Mouse (Mus musculus): ENCODE data around the gene Rpl19.

- TF ChIP-seq EP300 (IDR thresholded peaks at IDR 0.05; ENCODE audit: low read depth) (no peak), CTCF (IDR thresholded peaks at IDR 0.05; ENCODE audit: low read depth) (no peak)
These were observed 29.8 kb upstream of the Rpl19 start for GRCm38 (mm10) chr11:97996691-97997090.
